Mouse (Mus musculus): ENCODE measurements around the gene Cmss1.

Gene Cmss1

DNA sequence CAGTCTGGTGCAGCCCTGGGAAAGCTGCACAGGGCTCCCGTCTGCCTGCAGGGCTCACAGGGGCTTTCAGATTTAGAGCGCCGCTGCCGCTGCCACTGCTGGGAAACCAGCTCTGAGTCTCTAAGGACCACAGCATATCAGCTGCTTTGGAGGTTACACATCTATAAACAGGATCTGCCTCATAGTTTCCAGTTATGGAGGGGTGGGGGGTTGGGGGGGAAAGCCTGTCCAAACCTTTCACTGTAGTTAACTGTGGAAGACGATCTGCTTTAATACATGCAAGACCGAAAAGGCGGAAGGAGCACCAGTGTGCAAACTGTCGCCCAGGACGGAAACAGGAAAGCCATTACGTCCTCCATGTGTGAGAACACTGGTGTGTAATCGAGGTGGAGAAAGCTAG is 213.5 kb downstream of the Cmss1 start:
- in situ Hi-C loops (cut with MboI, MseI), result loop anchor here (5.0 kb wide), 1 partner anchor 1171 kb away; no protein-coding TSS in a partner anchor

DNA sequence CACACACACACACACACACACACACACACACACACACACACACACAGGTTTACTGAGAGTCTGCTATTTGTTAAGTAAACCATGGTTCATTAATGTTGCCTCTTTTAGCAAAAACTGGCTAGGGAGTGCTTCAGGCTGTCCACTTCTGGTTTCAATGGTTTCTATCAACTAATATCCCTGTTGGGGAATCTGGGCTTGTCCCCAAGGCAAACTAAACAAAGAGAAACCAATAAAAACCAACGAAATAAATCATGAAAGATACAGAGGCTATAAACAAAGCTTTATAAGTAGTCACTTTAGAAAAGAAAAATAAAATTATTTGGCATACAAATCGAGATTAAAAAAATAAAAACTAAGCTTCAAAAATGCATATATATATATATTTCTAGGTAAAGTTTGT is 214.2 kb downstream of the Cmss1 start:
- in situ Hi-C loops (cut with MboI, MseI), result loop anchor here (5.0 kb wide), 1 partner anchor 1170 kb away; no protein-coding TSS in a partner anchor

- in situ Hi-C loops (cut with MboI, MseI), result loop anchor here (5.0 kb wide), 1 partner anchor 1169 kb away; no protein-coding TSS in a partner anchor
Observed at GRCm38 (mm10) chr16:57391171-57391570, 215.5 kb downstream of the Cmss1 start.

GRCm38 (mm10) chr16:57389566-57390251 is 217.0 kb downstream of the Cmss1 start:
- in situ Hi-C loops (cut with MboI, MseI), result loop anchor here (5.0 kb wide), 1 partner anchor 1167 kb away; no protein-coding TSS in a partner anchor

- in situ Hi-C loops (cut with MboI, MseI), result no loop called here
Observed at GRCm38 (mm10) chr16:57384274-57384673, 222.4 kb downstream of the Cmss1 start.

DNA sequence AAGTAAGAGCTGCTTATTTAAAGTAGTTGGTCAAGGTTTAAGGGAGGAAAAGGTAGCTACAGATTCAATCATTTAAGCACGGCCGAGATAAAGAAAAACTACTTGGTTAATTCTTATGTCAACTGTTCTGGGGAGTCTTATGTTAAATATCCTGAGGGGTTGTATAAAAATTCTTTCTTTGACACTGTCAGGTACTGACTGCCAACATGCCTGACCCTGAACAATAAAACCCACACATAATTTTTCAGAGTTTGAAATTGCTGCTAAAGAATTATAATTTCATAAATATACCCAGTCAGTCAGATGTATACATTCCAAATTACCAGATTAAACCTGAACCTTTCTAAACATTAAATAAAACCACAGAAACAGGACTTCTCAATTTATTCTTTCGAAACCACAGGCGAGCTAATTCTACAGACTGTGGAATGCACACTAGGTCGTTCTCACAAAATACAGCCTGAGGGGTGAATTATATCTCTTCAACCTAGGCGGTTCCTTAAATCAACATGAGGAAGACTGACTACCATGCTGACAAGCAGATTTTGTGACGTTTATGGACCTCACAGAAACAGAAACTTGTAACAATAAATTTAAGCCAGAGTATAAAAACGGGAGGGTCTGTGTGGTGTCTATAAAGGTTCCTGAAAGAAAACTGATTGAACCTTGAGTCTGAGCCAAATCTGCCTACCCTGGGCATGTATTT is 223.2 kb downstream of the Cmss1 start:
- in situ Hi-C loops (cut with MboI, MseI), result no loop called here

- in situ Hi-C loops (cut with MboI, MseI), result no loop called here
Observed at GRCm38 (mm10) chr16:57378631-57379330, 227.9 kb downstream of the Cmss1 start.

GRCm38 (mm10) chr16:57375248-57375837 is 231.3 kb downstream of the Cmss1 start:
- in situ Hi-C loops (cut with MboI, MseI), result no loop called here

DNA sequence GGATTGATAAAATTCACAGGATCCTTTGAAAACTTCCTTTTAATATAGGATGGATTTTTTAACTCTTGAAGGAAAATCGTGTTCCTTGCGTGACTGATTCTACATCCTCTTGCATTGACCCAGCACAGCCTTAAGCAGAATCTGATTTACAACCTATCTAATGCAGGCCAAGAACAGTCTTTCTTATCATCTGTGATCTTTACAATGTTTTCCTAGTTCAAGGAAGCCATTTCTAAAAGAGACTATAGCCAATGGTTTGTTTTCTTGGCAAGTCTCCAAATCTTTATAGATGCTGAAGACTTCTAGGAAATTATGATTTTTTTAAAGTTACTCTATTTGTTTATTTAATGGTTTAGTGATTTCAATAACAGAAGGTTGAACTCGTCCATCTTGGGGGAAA is 234.5 kb downstream of the Cmss1 start:
- in situ Hi-C loops (cut with MboI, MseI), result no loop called here

DNA sequence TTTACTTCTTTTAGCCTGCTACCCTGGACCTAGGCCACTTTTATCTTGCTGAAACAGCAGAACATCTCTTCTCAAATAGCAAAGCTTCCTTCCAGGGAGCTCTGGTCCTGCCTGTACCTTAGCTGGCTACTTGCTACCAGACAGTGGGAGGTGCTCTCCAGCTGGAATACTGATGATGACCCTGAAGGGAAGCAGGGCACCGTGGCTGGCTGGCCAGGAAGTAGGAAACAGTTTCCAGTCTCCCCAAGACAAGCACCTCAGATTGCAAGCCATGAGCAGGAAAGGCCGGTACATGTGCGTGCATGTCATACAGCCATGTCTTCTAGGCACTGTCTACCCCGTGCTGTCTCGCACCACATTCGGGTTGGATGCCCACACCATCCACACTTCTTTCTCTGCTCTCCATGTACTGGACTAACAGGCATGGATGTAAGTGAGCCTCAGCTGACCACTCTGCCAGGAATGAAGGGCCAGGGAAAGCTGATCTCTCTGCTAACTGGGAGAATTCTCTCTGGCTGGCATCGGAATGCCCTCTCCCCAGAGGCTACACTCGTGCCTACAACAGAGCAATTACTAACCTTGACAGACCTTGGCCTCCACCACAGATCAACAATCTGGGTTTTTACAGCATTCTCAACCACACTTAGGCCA is 236.7 kb downstream of the Cmss1 start:
- in situ Hi-C loops (cut with MboI, MseI), result no loop called here

- in situ Hi-C loops (cut with MboI, MseI), result no loop called here
Observed at GRCm38 (mm10) chr16:57366941-57367694, 239.5 kb downstream of the Cmss1 start.

GRCm38 (mm10) chr16:57366141-57366540 is 240.5 kb downstream of the Cmss1 start:
- in situ Hi-C loops (cut with MboI, MseI), result no loop called here

DNA sequence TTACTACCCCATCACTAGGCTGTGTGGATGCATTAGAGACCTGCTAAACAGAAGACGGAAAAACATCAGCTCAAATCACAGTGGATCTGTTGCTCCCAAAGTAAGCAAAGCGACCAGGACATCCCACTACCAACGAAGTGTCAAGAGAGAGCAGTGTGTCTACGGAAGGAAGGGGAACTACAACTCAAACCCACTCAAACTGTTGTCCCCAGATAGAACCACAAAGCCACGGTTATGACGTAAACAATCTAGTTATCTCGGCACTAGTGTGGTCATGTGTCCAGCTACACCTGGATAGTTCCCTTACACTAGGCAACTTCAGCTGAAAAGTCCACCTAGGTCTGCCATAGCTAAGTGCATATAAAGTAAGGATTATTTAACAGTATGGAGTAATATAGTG is 242.2 kb downstream of the Cmss1 start:
- in situ Hi-C loops (cut with MboI, MseI), result no loop called here

DNA sequence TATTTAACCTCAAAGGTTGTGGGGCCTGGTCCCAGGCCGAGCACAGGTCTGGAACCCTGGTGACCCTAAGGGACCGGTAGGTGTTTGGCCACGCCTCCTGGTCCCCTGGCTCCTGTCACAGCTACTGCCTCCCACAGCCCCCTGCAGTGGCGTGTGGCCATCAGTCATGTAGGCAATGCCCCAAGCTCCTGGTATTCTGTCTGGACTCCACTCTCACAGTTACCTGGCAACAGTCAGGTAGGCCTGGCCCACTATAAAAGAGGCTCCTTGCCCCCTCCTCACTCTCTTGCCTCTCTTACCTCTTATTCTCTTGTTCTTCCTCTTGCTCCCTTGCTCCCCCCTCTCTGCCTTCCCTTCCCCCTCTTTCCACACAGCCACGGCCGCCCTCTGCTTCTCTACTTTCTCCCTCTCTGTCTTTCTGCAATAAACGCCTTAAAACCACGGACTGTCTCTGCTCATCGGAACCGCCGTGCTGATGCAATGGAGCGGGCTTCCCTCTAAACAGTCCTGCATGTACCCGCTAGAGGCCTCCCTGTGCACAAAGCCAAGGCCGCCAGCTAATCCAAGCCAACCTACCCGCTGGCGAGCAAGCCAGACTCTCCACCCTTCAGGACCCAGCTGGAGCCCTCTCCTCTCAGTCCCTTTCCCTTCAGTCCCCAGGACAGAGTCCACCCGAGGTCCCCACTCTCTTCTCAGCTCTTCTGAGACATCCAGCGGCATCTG is 243.8 kb downstream of the Cmss1 start:
- in situ Hi-C loops (cut with MboI, MseI), result no loop called here

GRCm38 (mm10) chr16:57360785-57361184 is 245.9 kb downstream of the Cmss1 start:
- in situ Hi-C loops (cut with MboI, MseI), result no loop called here

DNA sequence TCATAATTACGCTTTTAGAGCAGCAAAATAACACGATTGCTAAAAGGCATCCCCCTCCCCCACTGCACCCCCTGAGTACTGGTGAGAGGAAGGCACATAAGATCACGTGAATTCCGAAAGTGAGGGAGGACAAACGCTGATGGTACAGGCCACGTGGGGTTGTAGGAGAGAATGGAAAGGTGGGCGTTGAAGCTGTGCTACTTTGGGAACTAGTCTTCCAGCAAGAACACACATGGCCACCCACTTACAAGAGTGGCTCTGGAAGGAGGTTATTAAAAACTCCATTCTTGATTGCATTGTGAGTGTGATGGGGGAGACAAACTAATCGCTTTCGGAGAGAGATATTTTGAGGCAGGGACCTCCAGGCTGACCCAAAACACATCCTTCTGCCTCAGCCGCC is 247.4 kb downstream of the Cmss1 start:
- in situ Hi-C loops (cut with MboI, MseI), result no loop called here

DNA sequence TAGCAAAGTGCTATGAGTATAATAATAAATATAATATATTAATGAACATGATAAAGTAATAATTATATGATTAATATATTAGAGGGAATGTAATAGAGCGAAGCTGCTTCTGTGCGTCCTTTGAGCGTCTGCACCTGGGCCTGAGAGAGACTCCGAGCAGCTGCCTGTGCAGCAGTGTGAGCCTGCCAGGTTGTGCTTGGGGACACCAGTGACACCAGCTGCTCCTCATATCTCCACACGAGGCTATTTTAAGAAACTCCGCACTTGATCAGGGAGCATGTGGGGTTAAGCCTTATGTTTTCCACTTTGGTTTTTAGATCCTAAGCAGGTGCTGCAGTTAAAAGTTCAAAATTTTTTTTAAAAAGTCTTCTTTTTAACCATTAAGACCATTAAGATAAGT is 249.7 kb downstream of the Cmss1 start:
- in situ Hi-C loops (cut with MboI, MseI), result no loop called here

DNA sequence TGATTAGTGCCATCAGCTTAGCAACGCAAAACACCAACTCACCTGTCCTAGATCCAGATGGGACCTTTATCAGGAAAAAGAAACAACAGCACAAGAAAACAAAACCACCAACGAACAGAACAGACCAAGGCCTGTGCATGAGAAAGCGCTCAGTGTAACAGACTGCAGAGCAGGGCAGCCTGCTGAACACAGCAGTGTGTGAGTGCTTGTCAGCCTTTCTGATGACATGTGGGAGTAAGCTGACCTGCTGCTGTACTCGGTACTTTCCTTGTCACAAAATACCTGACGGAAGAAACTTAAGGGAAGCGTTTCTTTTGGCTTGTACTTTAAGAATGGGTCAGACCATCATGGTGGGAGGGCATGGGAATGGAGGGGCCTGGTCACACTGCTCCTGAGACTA is 250.2 kb downstream of the Cmss1 start:
- in situ Hi-C loops (cut with MboI, MseI), result no loop called here

GRCm38 (mm10) chr16:57353932-57354331 is 252.7 kb downstream of the Cmss1 start:
- in situ Hi-C loops (cut with MboI, MseI), result no loop called here

DNA sequence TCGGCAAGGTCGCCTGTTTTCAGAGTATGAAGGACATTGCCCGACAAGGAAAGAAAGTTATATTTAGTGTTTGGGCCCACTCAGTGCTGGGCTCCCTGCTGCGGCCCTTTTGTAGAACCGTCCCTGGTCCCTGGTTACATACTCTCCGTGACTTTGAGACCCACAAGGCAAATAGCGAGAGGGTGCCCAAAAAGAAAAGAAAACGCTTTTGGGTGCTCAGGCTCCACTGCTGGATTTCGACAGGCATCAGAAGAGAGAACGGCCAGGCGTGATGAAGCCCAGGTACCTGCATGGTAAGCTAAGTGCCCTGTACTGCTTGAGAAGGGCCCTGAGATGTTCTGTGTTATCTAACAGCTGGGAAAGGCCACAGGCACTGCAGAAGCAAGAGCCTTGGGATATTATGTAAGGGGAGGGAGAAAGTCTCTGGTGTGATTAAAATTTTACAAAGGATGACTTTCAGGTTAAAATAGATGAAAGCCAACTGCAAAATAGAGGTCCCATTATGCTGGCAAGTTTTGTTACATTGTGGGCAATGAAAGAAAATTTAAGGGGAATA is 253.4 kb downstream of the Cmss1 start:
- in situ Hi-C loops (cut with MboI, MseI), result no loop called here
